Mouse (Mus musculus) E14TG2a.4 (cell line): ENCODE measurements around the gene Immp2l.

Experiments
- CTCF ChIP-seq: conservative IDR thresholded peaks from 2 replicates; pipeline ENCODE4 v1.5.1; 2014; ENCODE audit warnings: low read length
- POU5F1 ChIP-seq: IDR thresholded peaks from 2 replicates; pipeline ENCODE4 v1.6.1; 2014; ENCODE audit warnings: low read length, borderline replicate concordance

- TF ChIP-seq CTCF (no peak), POU5F1 (no peak)
These were observed 937.1 kb downstream of the Immp2l start for GRCm38 (mm10) chr12:41961038-41961437.
